Mouse (Mus musculus) kidney, embryonic 15.5 days (tissue): Measurements from ENCODE around the gene Zfp36l1. TPM values are rescaled to one million over a fixed set of nuclear protein-coding genes. Genes with fewer than 3 reads are reported as not detected.

Experiments
- ATAC-seq: fragments of 200-750 bp; cut with Nextera tagmentation; replicated peaks from 2 replicates; pipeline ENCODE4 v1.8.0; 2017; ENCODE audit warnings: moderate TSS enrichment; ENCODE audit not compliant: low FRiP score
- H3K27ac ChIP-seq: fragments of 300-500 bp; sonication (generic); 2 replicates; pipeline ENCODE4 v1.5.1; 2015; ENCODE audit warnings: mild to moderate bottlenecking, inconsistent platforms
- H3K27me3 ChIP-seq: fragments of 300-500 bp; sonication (generic); 2 replicates; pipeline ENCODE4 v1.6.1; 2015; ENCODE audit warnings: inconsistent platforms
- H3K36me3 ChIP-seq: fragments of 300-500 bp; sonication (generic); 2 replicates; pipeline ENCODE4 v1.6.1; 2015; ENCODE audit warnings: inconsistent platforms
- H3K4me1 ChIP-seq: fragments of 300-500 bp; sonication (generic); 2 replicates; pipeline ENCODE4 v1.6.1; 2015; ENCODE audit warnings: inconsistent platforms
- H3K4me2 ChIP-seq: fragments of 300-500 bp; sonication (generic); 2 replicates; pipeline ENCODE4 v1.6.1; 2015; ENCODE audit warnings: moderate library complexity, mild to moderate bottlenecking, inconsistent platforms
- H3K4me3 ChIP-seq: fragments of 300-500 bp; sonication (generic); replicated peaks from 2 replicates; pipeline ENCODE4 v1.5.1; 2015; ENCODE audit warnings: mild to moderate bottlenecking, inconsistent platforms
- H3K9ac ChIP-seq: fragments of 300-500 bp; sonication (generic); 2 replicates; pipeline ENCODE4 v1.6.1; 2015; ENCODE audit warnings: mild to moderate bottlenecking, inconsistent platforms
- H3K9me3 ChIP-seq: fragments of 300-500 bp; sonication (generic); replicated peaks from 2 replicates; pipeline ENCODE4 v1.6.1; 2016; ENCODE audit warnings: inconsistent platforms
- WGBS: fragments of 180-500 bp; shearing (Covaris S2); methylation state at CpG from one replicate; pipeline ENCODE4 v1.1.7; 2015; ENCODE audit warnings: mixed read lengths; 5-methylcytosine and 5-hydroxymethylcytosine counted together
- polyA plus RNA-seq: library from polyadenylated mRNA; unstranded; fragments of >200 nt; fragmentation: Nextera tagmentation; extraction: Ambion mirVana; gene quantifications from 2 replicates; pipeline ENCODE4 v1.2.1, GENCODE M21; 2015

Zfp36l1 gene
- polyA plus RNA-seq, 1 experiment from 2014 or later = 154 TPM

GRCm38 (mm10) chr12:80081440-80081839, 31.4 kb downstream of the Zfp36l1 start:
- no peaks in the 10 kb centered on the region for H3K9me3 ChIP-seq
- H3K4me2 ChIP-seq = no peak overlapping the region
- no peaks in the 10 kb centered on the region for H3K27me3 ChIP-seq
- H3K4me3 ChIP-seq = no peak overlapping the region
- H3K36me3 ChIP-seq = no peaks in the 10 kb centered on the region
- 33% methylated on average over 2 of the region's 2 CpGs for WGBS
- peaks cover 45% of the 10 kb centered on the region for H3K4me1 ChIP-seq
- H3K27ac ChIP-seq = peak overlapping the region; percentile 76
- ATAC-seq = no peak
- H3K9ac ChIP-seq = no peak overlapping the region

- no peak overlapping the region for H3K4me3 ChIP-seq
- H3K36me3 ChIP-seq = no peaks in the 10 kb centered on the region
- H3K27me3 ChIP-seq = no peaks in the 10 kb centered on the region
- peaks cover 40% of the 10 kb centered on the region for H3K4me1 ChIP-seq
- H3K4me2 ChIP-seq = no peak overlapping the region
- H3K9ac ChIP-seq = no peak overlapping the region
- no peaks in the 10 kb centered on the region for H3K9me3 ChIP-seq
- no peak overlapping the region for H3K27ac ChIP-seq
- no peak for ATAC-seq
- 76% methylated on average over 4 of the region's 4 CpGs for WGBS
Observed at GRCm38 (mm10) chr12:80079937-80080336, 32.9 kb downstream of the Zfp36l1 start.

- Histone ChIP-seq H3K4me1 (0 out of 2 replicates have a peak, but pooled peaks cover 4% of the 10 kb centered on the region), H3K9ac (no peak overlapping the region), H3K27ac (no peak overlapping the region), H3K27me3 (no peaks in the 10 kb centered on the region), H3K9me3 (no peaks in the 10 kb centered on the region), H3K4me3 (no peak overlapping the region), H3K4me2 (no peak overlapping the region), H3K36me3 (no peaks in the 10 kb centered on the region)
- ATAC-seq = no peak
- WGBS = 79% methylated on average over 2 of the region's 2 CpGs
Observed at GRCm38 (mm10) chr12:80074331-80074730, 38.5 kb downstream of the Zfp36l1 start.

- no peaks in the 10 kb centered on the region for H3K9me3 ChIP-seq
- ATAC-seq = no peak
- H3K36me3 ChIP-seq = no peaks in the 10 kb centered on the region
- H3K4me2 ChIP-seq = no peak overlapping the region
- H3K4me1 ChIP-seq = 0 out of 2 replicates have a peak, but pooled peaks cover 4% of the 10 kb centered on the region
- 0 out of 2 replicates have a peak overlapping the region, but pooled peaks have one; percentile 27 for H3K27ac ChIP-seq
- H3K9ac ChIP-seq = no peak overlapping the region
- H3K27me3 ChIP-seq = no peaks in the 10 kb centered on the region
- WGBS = 32% methylated on average over 8 of the region's 8 CpGs
- H3K4me3 ChIP-seq = no peak overlapping the region
Observed at GRCm38 (mm10) chr12:80070534-80071287, 42.1 kb downstream of the Zfp36l1 start.

GRCm38 (mm10) chr12:80069040-80069439, 43.8 kb downstream of the Zfp36l1 start:
- H3K27me3 ChIP-seq = no peaks in the 10 kb centered on the region
- no peak overlapping the region for H3K27ac ChIP-seq
- H3K9ac ChIP-seq = no peak overlapping the region
- H3K4me1 ChIP-seq = peaks cover 12% of the 10 kb centered on the region
- no peak for ATAC-seq
- no peaks in the 10 kb centered on the region for H3K9me3 ChIP-seq
- no peak overlapping the region for H3K4me3 ChIP-seq
- no peak overlapping the region for H3K4me2 ChIP-seq
- 86% methylated on average over 3 of the region's 3 CpGs for WGBS
- H3K36me3 ChIP-seq = no peaks in the 10 kb centered on the region

GRCm38 (mm10) chr12:80068016-80068415, 44.8 kb downstream of the Zfp36l1 start:
- Histone ChIP-seq H3K9me3 (no peaks in the 10 kb centered on the region), H3K27ac (no peak overlapping the region), H3K4me3 (no peak overlapping the region), H3K4me2 (no peak overlapping the region), H3K36me3 (no peaks in the 10 kb centered on the region), H3K9ac (no peak overlapping the region), H3K4me1 (peaks cover 21% of the 10 kb centered on the region), H3K27me3 (no peaks in the 10 kb centered on the region)
- no peak for ATAC-seq
- WGBS = 73% methylated on average over 7 of the region's 7 CpGs

GRCm38 (mm10) chr12:80065049-80065448, 47.8 kb downstream of the Zfp36l1 start:
- no peak for ATAC-seq
- WGBS = 75% methylated on average over 8 of the region's 8 CpGs
- H3K27me3 ChIP-seq = no peaks in the 10 kb centered on the region

GRCm38 (mm10) chr12:80064306-80064705, 48.5 kb downstream of the Zfp36l1 start:
- H3K9ac ChIP-seq = no peak overlapping the region
- no peaks in the 10 kb centered on the region for H3K36me3 ChIP-seq
- H3K4me2 ChIP-seq = no peak overlapping the region
- no peaks in the 10 kb centered on the region for H3K9me3 ChIP-seq
- no peak for ATAC-seq
- WGBS = 87% methylated on average over 4 of the region's 4 CpGs
- H3K27ac ChIP-seq = peak overlapping the region; percentile 93; the same call in 1 of the 2 replicates
- peaks cover 54% of the 10 kb centered on the region for H3K4me1 ChIP-seq
- H3K27me3 ChIP-seq = no peaks in the 10 kb centered on the region
- H3K4me3 ChIP-seq = no peak overlapping the region

More at GRCm38 (mm10) chr12:80065049-80065448, 47.8 kb downstream of the Zfp36l1 start:
- peaks cover 46% of the 10 kb centered on the region for H3K4me1 ChIP-seq
- no peak overlapping the region for H3K9ac ChIP-seq
- H3K4me2 ChIP-seq = no peak overlapping the region
- no peaks in the 10 kb centered on the region for H3K36me3 ChIP-seq
- H3K27ac ChIP-seq = no peak overlapping the region
- no peak overlapping the region for H3K4me3 ChIP-seq
- H3K9me3 ChIP-seq = no peaks in the 10 kb centered on the region

GRCm38 (mm10) chr12:80063402-80064150, 49.2 kb downstream of the Zfp36l1 start:
- Histone ChIP-seq H3K4me2 (no peak overlapping the region), H3K27ac (peak overlapping the region; percentile 93), H3K9me3 (no peaks in the 10 kb centered on the region), H3K4me1 (peaks cover 54% of the 10 kb centered on the region), H3K9ac (no peak overlapping the region), H3K27me3 (no peaks in the 10 kb centered on the region), H3K36me3 (no peaks in the 10 kb centered on the region), H3K4me3 (no peak overlapping the region)
- no peak for ATAC-seq
- 46% methylated on average over 7 of the region's 7 CpGs for WGBS

- H3K4me1 ChIP-seq = peaks cover 54% of the 10 kb centered on the region
- peak overlapping the region; percentile 93 for H3K27ac ChIP-seq
- H3K9me3 ChIP-seq = no peaks in the 10 kb centered on the region
- no peak overlapping the region for H3K4me3 ChIP-seq
- no peaks in the 10 kb centered on the region for H3K27me3 ChIP-seq
- 6% methylated on average over 6 of the region's 6 CpGs for WGBS
- no peak overlapping the region for H3K9ac ChIP-seq
- H3K36me3 ChIP-seq = no peaks in the 10 kb centered on the region
- ATAC-seq = peak; percentile 79
- H3K4me2 ChIP-seq = no peak overlapping the region; the same call in 1 of the 2 replicates
Observed at GRCm38 (mm10) chr12:80062410-80063401, 50.1 kb downstream of the Zfp36l1 start.

GRCm38 (mm10) chr12:80061810-80062209, 51.0 kb downstream of the Zfp36l1 start:
- Histone ChIP-seq H3K4me1 (peaks cover 54% of the 10 kb centered on the region), H3K27me3 (no peaks in the 10 kb centered on the region), H3K4me2 (no peak overlapping the region; the same call in 1 of the 2 replicates), H3K9ac (no peak overlapping the region), H3K4me3 (no peak overlapping the region), H3K9me3 (no peaks in the 10 kb centered on the region), H3K36me3 (no peaks in the 10 kb centered on the region), H3K27ac (peak overlapping the region; percentile 93)
- WGBS = 30% methylated on average over 5 of the region's 5 CpGs
- ATAC-seq = 0 out of 2 replicates have a peak, but pooled peaks have one; percentile 22
